Mouse (Mus musculus) embryonic facial prominence, embryonic 10.5 days (tissue): Measurements from ENCODE around the gene Kctd13. TPM values are rescaled to one million over a fixed set of nuclear protein-coding genes. Genes with fewer than 3 reads are reported as not detected.
"Not testable (repeated sequence)": the region's sequence is repeated elsewhere in the genome, so short reads cannot be mapped to it uniquely, and the experiment has no call there.

Source experiments
- DNase-seq: peaks from one replicate; pipeline ENCODE4 v3.0.0-alpha.2; 2017; ENCODE audit warnings: low spot score
- H3K27ac ChIP-seq: fragments of 300-500 bp; sonication (generic); replicated peaks from 2 replicates; pipeline ENCODE4 v1.5.1; 2016; ENCODE audit warnings: mild to moderate bottlenecking
- H3K27me3 ChIP-seq: fragments of 300-500 bp; sonication (generic); replicated peaks from 2 replicates; pipeline ENCODE4 v1.6.1; 2016; ENCODE audit warnings: low read depth, mild to moderate bottlenecking; ENCODE audit not compliant: poor library complexity, severe bottlenecking
- H3K36me3 ChIP-seq: fragments of 300-500 bp; sonication (generic); replicated peaks from 2 replicates; pipeline ENCODE4 v1.6.1; 2016; ENCODE audit warnings: mild to moderate bottlenecking, moderate library complexity
- H3K4me1 ChIP-seq: fragments of 300-500 bp; sonication (generic); 2 replicates; pipeline ENCODE4 v1.6.1; 2016
- H3K4me3 ChIP-seq: fragments of 300-500 bp; sonication (generic); 2 replicates; pipeline ENCODE4 v1.5.1; 2016; ENCODE audit warnings: mild to moderate bottlenecking, moderate library complexity
- H3K9me3 ChIP-seq: fragments of 300-500 bp; sonication (generic); 2 replicates; pipeline ENCODE4 v1.6.1; 2016; ENCODE audit warnings: mild to moderate bottlenecking
- WGBS: fragments of 180-500 bp; shearing (Covaris S2); methylation state at CpG from one replicate; pipeline ENCODE4 v1.1.7; 2016; 5-methylcytosine and 5-hydroxymethylcytosine counted together
- polyA plus RNA-seq: library from polyadenylated mRNA; unstranded; fragments of >200 nt; fragmentation: Nextera tagmentation; extraction: Ambion mirVana; gene quantifications from 2 replicates; pipeline ENCODE4 v1.2.1, GENCODE M21; 2016

The Kctd13 gene
- polyA plus RNA-seq, 1 experiment from 2014 or later, result 20.2 TPM

DNA sequence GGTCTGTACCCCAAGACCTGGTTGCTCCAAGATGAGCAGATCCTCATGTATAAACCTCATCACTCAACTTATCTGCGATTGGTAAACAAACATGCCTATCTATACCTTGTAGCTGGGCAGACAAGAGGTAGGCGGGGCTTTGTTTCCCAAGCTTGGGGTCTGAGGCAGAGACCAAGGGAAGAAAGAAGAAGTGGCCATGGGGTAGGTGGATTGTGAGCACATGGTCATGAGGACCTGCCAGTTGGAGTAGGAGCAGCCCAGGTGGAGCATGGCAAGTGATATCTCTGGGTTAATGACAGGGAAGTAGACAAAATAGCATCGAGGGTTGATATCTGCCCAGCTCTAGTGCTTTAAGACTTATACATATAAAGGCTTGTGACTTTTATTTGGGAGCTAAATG lies 13.8 kb upstream of the Kctd13 start:
- WGBS, result 85% methylated on average over 3 of the region's 3 CpGs
- DNase-seq, result no peak
- no peak overlapping the region for H3K4me3 ChIP-seq
- H3K27ac ChIP-seq, result no peak overlapping the region
- H3K36me3 ChIP-seq, result no peaks in the 10 kb centered on the region
- H3K4me1 ChIP-seq, result peaks cover 4% of the 10 kb centered on the region; the same call in 1 of the 2 replicates
- H3K9me3 ChIP-seq, result no peaks in the 10 kb centered on the region
- H3K27me3 ChIP-seq, result no peaks in the 10 kb centered on the region

DNA sequence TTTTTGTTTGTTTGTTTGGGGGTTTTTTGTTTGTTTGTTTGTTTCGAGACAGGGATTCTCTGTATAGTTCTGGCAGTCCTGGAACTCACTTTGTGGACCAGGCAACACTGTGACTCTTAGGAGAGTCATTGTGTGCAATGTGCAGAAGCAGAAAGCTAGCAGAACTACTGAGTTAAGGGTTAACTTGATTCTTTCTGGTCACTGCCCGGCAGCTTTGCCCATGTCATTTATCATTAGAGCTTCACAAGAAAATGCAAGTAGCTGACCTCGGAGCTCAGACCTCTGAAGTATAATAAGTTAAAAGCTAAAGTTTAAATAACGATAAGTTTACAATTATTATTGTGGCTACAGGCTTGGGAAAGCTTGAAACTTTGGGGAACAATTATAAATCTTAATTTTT lies 10.3 kb upstream of the Kctd13 start:
- not testable (repeated sequence) for H3K4me3 ChIP-seq, H3K27me3 ChIP-seq, H3K9me3 ChIP-seq, H3K27ac ChIP-seq, H3K36me3 ChIP-seq, DNase-seq
- 46% methylated on average over 4 of the region's 4 CpGs for WGBS
- H3K4me1 ChIP-seq, result peaks cover 11% of the 10 kb centered on the region

DNA sequence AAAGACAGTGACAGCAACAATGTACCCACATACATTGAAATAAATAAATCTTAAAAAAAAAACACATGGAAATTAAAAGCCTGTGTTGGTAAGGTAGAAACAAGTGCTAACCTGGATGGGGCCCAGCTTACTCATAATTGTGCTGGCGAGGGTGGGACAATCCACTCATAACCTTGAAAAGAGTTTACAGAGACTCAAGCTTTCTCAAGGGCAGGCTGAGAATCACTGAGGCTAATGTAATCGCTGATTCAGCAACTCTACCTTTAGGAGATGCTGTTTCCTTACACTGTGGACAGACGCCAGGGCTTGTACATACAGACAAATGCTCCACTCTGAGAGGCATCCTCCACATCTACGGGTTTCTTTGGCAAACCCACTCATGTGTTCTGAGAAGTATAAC lies 8.7 kb upstream of the Kctd13 start:
- Histone ChIP-seq H3K4me3 (no peak overlapping the region), H3K4me1 (peaks cover 11% of the 10 kb centered on the region), H3K9me3 (no peaks in the 10 kb centered on the region), H3K27me3 (no peaks in the 10 kb centered on the region), H3K27ac (no peak overlapping the region), H3K36me3 (no peaks in the 10 kb centered on the region)
- DNase-seq, result no peak
- WGBS, result 85% methylated on average over 4 of the region's 4 CpGs

DNA sequence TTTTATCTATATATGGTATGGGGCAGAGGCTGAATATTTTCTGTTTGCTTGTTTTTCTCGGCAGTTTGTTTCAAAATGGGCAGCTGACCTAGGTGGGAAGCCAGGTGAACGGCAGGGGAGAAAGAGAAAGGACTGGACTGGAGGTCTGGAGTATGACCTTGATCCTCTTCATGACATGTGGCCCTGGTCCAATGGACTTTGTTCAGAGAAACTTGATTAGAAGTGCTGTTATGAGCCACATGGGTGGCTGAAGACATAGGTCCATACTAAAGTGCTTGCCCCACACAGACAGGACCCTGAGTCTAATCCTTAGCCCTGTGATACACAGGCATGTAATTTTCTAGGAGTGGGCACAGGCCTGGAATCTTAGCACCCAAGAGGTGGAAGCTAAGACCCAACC lies 7.1 kb upstream of the Kctd13 start:
- no peak overlapping the region; the same call in 1 of the 2 replicates for H3K4me3 ChIP-seq
- peaks cover 11% of the 10 kb centered on the region for H3K4me1 ChIP-seq
- 75% methylated on average over 2 of the region's 2 CpGs for WGBS
- DNase-seq, result no peak
- H3K27ac ChIP-seq, result peak overlapping the region; percentile 72
- H3K9me3 ChIP-seq, result no peaks in the 10 kb centered on the region
- H3K36me3 ChIP-seq, result no peaks in the 10 kb centered on the region
- no peaks in the 10 kb centered on the region for H3K27me3 ChIP-seq

DNA sequence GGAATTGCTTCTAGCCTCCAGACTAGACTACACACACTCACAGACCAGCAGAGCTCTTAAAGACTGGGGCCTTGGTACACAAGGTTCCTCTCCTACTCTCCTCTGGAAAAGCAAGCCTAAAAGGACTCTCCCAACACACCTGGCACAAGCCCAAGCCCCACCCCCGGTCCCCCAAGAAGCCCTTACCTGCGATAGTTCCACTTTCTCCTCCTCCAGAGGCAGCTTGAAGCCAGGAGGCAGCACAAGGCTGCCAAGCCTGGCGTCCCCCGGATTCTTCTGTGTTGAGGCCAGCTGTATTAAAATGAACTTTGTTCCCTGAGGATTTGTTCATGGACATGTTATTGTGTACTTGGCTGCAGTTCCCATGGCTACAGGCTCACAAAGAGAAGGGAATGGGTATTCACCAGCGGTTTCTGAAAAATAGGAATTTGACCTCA lies 6.0 kb upstream of the Kctd13 start, which contains the start of gene Tmem219:
TSS of gene Tmem219 (minus strand) at position 294 of the 437 bp plus-strand sequence.
- H3K4me1 ChIP-seq, result peaks cover 10% of the 10 kb centered on the region
- peak within 1 kb of the TSS; percentile 39 for H3K4me3 ChIP-seq
- H3K27ac ChIP-seq, result peak within 1 kb of the TSS; percentile 72
- DNase-seq, result no peak
- no peaks in the 10 kb centered on the region for H3K36me3 ChIP-seq
- 71% methylated on average over 5 of the region's 5 CpGs for WGBS
- H3K9me3 ChIP-seq, result no peaks in the 10 kb centered on the region
- no peaks in the 10 kb centered on the region for H3K27me3 ChIP-seq

DNA sequence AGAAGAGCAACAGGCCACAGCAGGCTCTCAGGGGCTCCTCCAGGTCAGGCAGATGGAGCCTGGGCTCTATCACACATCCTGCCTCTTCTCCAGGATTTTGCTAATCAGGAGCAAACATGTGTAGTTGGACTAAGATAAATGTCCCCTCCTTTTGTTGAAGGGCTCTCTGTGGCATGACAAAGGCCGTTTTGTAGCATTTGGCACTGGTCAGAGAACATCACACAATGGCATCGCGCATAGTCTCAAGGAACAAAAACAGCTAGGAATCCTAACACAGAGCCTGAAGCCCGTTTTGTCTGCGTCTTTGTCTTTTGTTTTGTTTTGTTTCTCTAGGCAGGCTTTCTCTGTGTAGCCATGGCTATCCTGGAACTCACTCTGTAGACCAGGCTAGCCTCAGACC lies 4.7 kb upstream of the Kctd13 start:
- Histone ChIP-seq H3K27ac (peak overlapping the region; percentile 63), H3K9me3 (no peaks in the 10 kb centered on the region), H3K27me3 (no peaks in the 10 kb centered on the region), H3K4me1 (peaks cover 11% of the 10 kb centered on the region), H3K4me3 (no peak overlapping the region), H3K36me3 (no peaks in the 10 kb centered on the region)
- no peak for DNase-seq
- 79% methylated on average over 5 of the region's 5 CpGs for WGBS

DNA sequence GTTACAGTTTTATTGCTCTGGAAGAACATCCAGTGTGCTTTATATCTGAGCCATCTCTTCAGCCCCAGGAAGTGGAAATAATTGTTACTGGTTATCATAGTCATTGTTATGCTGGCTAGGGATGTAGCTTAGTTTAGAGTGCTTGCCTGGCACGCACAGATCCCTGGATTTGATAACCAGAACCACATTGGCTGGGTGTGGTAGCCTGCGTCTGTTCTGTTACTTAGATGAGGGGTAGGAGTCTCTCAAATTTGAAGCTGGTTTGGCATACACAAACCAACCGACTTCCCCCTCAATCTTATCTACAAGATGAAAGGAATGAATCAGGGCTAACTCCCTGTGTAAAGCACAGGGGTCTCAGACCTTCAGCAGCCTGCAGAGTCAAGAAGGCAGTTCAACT lies 2.4 kb upstream of the Kctd13 start:
- H3K27ac ChIP-seq, result no peak overlapping the region

DNA sequence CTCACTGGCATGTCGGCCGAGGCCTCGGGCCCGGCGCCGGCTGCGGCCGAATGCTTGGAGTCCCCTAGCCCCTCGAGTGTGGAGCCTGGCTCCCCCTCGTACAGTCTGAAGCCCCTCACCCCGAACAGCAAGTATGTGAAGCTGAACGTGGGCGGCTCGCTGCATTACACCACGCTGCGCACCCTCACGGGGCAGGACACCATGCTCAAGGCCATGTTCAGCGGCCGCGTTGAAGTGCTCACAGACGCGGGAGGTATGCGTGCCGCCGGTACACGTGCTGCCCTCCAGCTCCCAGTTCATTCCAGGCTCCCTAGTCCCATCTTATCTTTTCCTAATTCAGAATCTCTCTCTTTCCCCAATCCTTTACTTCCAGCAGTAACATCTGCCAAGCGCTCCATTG lies 367 bp downstream of the Kctd13 start:
- DNase-seq, result no peak
- Histone ChIP-seq H3K27me3 (no peaks in the 10 kb centered on the region), H3K27ac (peak overlapping the region; percentile 88), H3K4me3 (peak overlapping the region; percentile 86), H3K9me3 (no peaks in the 10 kb centered on the region), H3K36me3 (peaks cover 41% of the 10 kb centered on the region), H3K4me1 (peaks cover 21% of the 10 kb centered on the region)
- WGBS, result under 1% methylated on average over 27 of the region's 27 CpGs

More for the DNA sequence above, 2.4 kb upstream of the Kctd13 start:
- 52% methylated on average over 3 of the region's 3 CpGs for WGBS
- Histone ChIP-seq H3K4me3 (no peak overlapping the region), H3K36me3 (peaks cover 13% of the 10 kb centered on the region), H3K27me3 (no peaks in the 10 kb centered on the region), H3K4me1 (peaks cover 25% of the 10 kb centered on the region), H3K9me3 (no peaks in the 10 kb centered on the region)
- no peak for DNase-seq

DNA sequence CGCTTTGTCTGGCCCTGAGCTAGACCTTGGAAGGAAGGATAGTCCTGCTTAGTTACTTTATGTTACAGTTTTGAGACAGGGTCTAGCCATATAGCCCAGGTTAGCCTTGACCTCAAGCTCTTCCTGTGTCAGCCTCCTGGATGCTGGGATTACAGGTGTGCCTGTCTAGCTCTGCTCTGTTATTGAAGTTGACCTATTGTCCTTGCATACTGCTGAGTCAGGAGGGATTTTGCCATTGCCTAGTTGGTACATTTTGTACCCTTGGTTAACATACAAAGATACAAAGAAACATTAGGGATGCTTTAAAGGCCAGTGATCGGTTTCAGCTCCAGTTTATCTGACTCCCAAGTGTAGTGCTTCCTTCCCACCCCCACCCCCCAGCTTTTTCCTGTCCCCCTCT lies 4.0 kb downstream of the Kctd13 start:
- peaks cover 2% of the 10 kb centered on the region; the same call in 1 of the 2 replicates for H3K9me3 ChIP-seq
- no peak for DNase-seq
- peaks cover 76% of the 10 kb centered on the region for H3K36me3 ChIP-seq
- H3K4me3 ChIP-seq, result no peak overlapping the region
- no peaks in the 10 kb centered on the region for H3K27me3 ChIP-seq
- WGBS, result 76% methylated on average over 2 of the region's 2 CpGs
- H3K27ac ChIP-seq, result no peak overlapping the region
- peaks cover 21% of the 10 kb centered on the region for H3K4me1 ChIP-seq

DNA sequence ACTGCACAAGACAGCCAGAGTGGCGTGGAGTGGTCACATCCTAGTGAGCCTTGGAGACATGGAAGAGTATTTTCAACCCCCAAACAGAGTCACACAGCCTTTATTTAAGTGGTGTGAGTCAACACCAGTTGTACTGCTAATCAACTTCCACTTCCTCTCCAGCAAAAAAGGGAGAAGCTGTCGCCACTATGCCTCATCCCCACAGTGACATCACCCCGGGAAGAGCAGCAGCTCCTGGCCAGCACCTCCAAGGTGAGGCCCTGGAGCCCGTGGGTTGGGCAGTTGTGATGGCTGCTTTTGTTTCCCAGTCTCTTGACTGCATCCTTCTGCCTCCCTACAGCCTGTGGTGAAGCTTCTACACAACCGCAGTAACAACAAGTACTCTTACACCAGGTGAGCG lies 12.5 kb downstream of the Kctd13 start:
- no peak overlapping the region for H3K4me3 ChIP-seq
- H3K27me3 ChIP-seq, result no peaks in the 10 kb centered on the region
- peaks cover 86% of the 10 kb centered on the region for H3K36me3 ChIP-seq
- 50% methylated on average over 6 of the region's 6 CpGs for WGBS
- peaks cover 13% of the 10 kb centered on the region; the same call in 1 of the 2 replicates for H3K4me1 ChIP-seq
- DNase-seq, result no peak
- H3K27ac ChIP-seq, result no peak overlapping the region
- H3K9me3 ChIP-seq, result peaks cover 4% of the 10 kb centered on the region; the same call in 1 of the 2 replicates

DNA sequence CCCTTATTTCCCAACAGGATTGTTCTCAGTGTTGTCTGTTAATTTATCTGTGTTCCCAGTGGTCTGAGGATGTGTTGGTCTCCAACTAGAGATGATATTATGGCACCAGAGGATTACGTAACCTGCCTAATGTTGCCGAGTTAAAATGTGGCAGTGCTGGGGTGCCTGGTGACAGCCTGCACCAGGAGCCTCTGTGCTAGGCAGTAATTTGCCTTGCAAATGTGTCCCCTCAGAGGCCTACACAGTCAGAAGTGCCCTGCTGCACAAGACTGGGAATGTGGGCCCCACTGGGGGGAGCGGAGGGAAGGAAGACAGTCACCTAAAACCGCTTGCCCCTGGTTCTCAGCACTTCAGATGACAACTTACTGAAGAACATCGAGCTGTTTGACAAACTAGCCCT lies 13.1 kb downstream of the Kctd13 start:
- Histone ChIP-seq H3K27ac (no peak overlapping the region), H3K4me1 (peaks cover 13% of the 10 kb centered on the region; the same call in 1 of the 2 replicates), H3K27me3 (no peaks in the 10 kb centered on the region), H3K4me3 (no peak overlapping the region), H3K9me3 (peaks cover 4% of the 10 kb centered on the region; the same call in 1 of the 2 replicates), H3K36me3 (peaks cover 84% of the 10 kb centered on the region)
- DNase-seq, result no peak
- WGBS, result 76% methylated on average over 5 of the region's 5 CpGs

DNA sequence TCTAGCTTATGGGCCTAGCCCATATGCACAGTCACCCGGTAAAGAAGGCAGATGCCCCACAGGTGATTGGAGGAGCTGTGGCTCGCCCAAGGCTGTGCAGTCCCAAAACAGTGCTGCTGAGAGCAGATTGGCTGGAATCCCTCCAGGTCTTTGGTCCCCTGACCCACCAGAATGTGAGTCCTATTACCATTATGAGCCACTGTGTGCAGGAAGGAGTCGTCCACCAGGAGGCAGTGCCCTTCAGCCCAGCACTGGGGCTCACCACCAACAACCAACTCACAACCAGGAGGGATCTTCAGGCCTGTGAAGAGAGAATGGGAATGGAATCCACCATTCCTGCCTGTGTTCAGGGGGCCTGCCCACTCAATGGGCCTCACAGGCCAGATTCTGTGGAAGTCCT lies 17.9 kb downstream of the Kctd13 start:
- Histone ChIP-seq H3K27me3 (peaks cover 37% of the 10 kb centered on the region), H3K27ac (no peak overlapping the region), H3K9me3 (no peaks in the 10 kb centered on the region), H3K4me1 (peaks cover 32% of the 10 kb centered on the region), H3K36me3 (peaks cover 50% of the 10 kb centered on the region), H3K4me3 (no peak overlapping the region)
- 36% methylated on average over 3 of the region's 3 CpGs for WGBS
- peak; percentile 29 for DNase-seq

DNA sequence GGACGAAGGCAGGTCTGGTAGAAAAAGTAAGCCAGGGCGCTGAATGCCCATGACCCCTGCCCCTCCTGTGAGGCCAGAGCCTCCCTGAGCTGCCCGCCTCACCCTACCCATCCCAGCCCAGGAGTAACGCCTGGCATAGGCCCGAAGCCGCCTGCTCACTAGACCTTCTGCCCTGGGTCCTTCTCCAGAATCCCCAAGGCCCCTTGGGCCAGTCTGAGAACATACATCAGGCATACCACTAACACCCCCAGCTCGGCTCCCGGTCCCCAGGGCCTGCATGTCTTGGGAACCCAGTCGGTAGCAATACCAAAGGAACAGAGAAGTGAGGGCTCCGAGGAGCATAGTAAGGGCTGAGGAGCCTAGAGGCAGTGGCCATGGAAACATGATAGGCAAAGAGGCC lies 19.9 kb downstream of the Kctd13 start:
- Histone ChIP-seq H3K27me3 (peaks cover 58% of the 10 kb centered on the region), H3K4me1 (peaks cover 35% of the 10 kb centered on the region), H3K27ac (no peak overlapping the region), H3K4me3 (no peak overlapping the region; the same call in none of the 2 replicates), H3K9me3 (no peaks in the 10 kb centered on the region), H3K36me3 (peaks cover 30% of the 10 kb centered on the region)
- DNase-seq, result no peak
- WGBS, result 79% methylated on average over 10 of the region's 10 CpGs
